Comparison of ENCODE assay signal across 8 mouse cellular contexts in genomic region chr1:151426947-151427600, GRCm38 (mm10). TPM values are rescaled to one million over a fixed set of nuclear protein-coding genes. Genes with fewer than 3 reads are reported as not detected.
DNase-seq lines count a peak whose midpoint lies in the region; ATAC-seq and TF ChIP-seq lines count a peak whose summit lies in the region.

No protein-coding gene starts in this region.

- H3K27me3 ChIP-seq in G1E (ENCODE audit: insufficient read depth, low read length) = no peaks in the 10 kb centered on the region
- H3K27me3 ChIP-seq in forebrain, embryonic 16.5 days (replicated peaks; ENCODE audit: control insufficient read depth, insufficient read depth, low read length) = no peaks in the 10 kb centered on the region
- no peaks in the 10 kb centered on the region for H3K27me3 ChIP-seq in liver, embryonic 12.5 days (replicated peaks)
- H3K27me3 ChIP-seq in neural tube, embryonic 15.5 days (replicated peaks) = no peaks in the 10 kb centered on the region

- peaks cover 27% of the 10 kb centered on the region for H3K4me1 ChIP-seq in G1E (ENCODE audit: insufficient read depth, low read depth, low read length)
- H3K4me1 ChIP-seq in forebrain, embryonic 16.5 days (replicated peaks; ENCODE audit: control insufficient read depth, insufficient read depth, low read length) = peaks cover 12% of the 10 kb centered on the region
- peaks cover 25% of the 10 kb centered on the region for H3K4me1 ChIP-seq in liver, embryonic 12.5 days
- peaks cover 19% of the 10 kb centered on the region for H3K4me1 ChIP-seq in neural tube, embryonic 15.5 days

- peak; percentile 4; the same call in 1 of the 2 replicates for ATAC-seq in G1E (ENCODE audit: extremely low read depth, insufficient number of reproducible peaks, low FRiP score, poor library complexity, severe bottlenecking)
- ATAC-seq in forebrain, embryonic 16.5 days = no peak
- ATAC-seq in liver, embryonic 12.5 days = no peak
- no peak for ATAC-seq in neural tube, embryonic 15.5 days (ENCODE audit: low FRiP score)

- H3K9ac ChIP-seq in forebrain, embryonic 16.5 days (replicated peaks; ENCODE audit: low read depth, low read length) = no peak overlapping the region
- peak overlapping the region; percentile 96 for H3K9ac ChIP-seq in liver, embryonic 12.5 days
- peak overlapping the region; percentile 75; the same call in 1 of the 2 replicates for H3K9ac ChIP-seq in neural tube, embryonic 15.5 days (replicated peaks)

- peaks cover 23% of the 10 kb centered on the region for H3K36me3 ChIP-seq in G1E (replicated peaks)
- no peaks in the 10 kb centered on the region for H3K36me3 ChIP-seq in forebrain, embryonic 16.5 days (ENCODE audit: control insufficient read depth, insufficient read depth)
- H3K36me3 ChIP-seq in liver, embryonic 12.5 days = peaks cover 7% of the 10 kb centered on the region; the same call in 1 of the 2 replicates
- 0 out of 2 replicates have a peak, but pooled peaks cover 6% of the 10 kb centered on the region for H3K36me3 ChIP-seq in neural tube, embryonic 15.5 days

- intact Hi-C loops in left cerebral cortex, postnatal 10 days (cut with DNase I) = no loop called here

- DNase-seq in adrenal gland, adult 2 months = peak; percentile 13
- DNase-seq in adrenal gland, postnatal 4 days (ENCODE audit: low spot score in 2 of 2) = no peak
- DNase-seq in G1E (ENCODE audit: low spot score) = peak; percentile 26
- no peak for DNase-seq in left cerebral cortex, postnatal 10 days (ENCODE audit: extremely low spot score in 1 of 2, low spot score in 2 of 2)
- no peak for DNase-seq in layer of hippocampus, adult 11-12 months (ENCODE audit: low spot score)

- no peak for TF ChIP-seq CTCF in G1E (IDR thresholded peaks at IDR 0.05; ENCODE audit: low read depth, low read length)

- H3K4me3 ChIP-seq in G1E (ENCODE audit: low read depth, low read length) = peak overlapping the region; percentile 87
- H3K4me3 ChIP-seq in forebrain, embryonic 16.5 days (replicated peaks; ENCODE audit: low read length) = peak overlapping the region; percentile 99
- peak overlapping the region; percentile 95 for H3K4me3 ChIP-seq in liver, embryonic 12.5 days
- H3K4me3 ChIP-seq in neural tube, embryonic 15.5 days (replicated peaks) = peak overlapping the region; percentile 98

- 29% methylated on average over 7 of the region's 7 CpGs for WGBS in forebrain, embryonic 16.5 days
- 14% methylated on average over 7 of the region's 7 CpGs for WGBS in liver, embryonic 12.5 days (ENCODE audit: insufficient replicate concordance)
- WGBS in neural tube, embryonic 15.5 days = 34% methylated on average over 7 of the region's 7 CpGs

- no peaks in the 10 kb centered on the region for H3K9me3 ChIP-seq in G1E (replicated peaks)
- H3K9me3 ChIP-seq in forebrain, embryonic 16.5 days (ENCODE audit: control insufficient read depth, low read length) = no peaks in the 10 kb centered on the region
- H3K9me3 ChIP-seq in liver, embryonic 12.5 days (replicated peaks) = no peaks in the 10 kb centered on the region
- no peaks in the 10 kb centered on the region for H3K9me3 ChIP-seq in neural tube, embryonic 15.5 days (replicated peaks)

- H3K27ac ChIP-seq in forebrain, embryonic 16.5 days (ENCODE audit: low read length) = no peak overlapping the region
- H3K27ac ChIP-seq in liver, embryonic 12.5 days = peak overlapping the region; percentile 96
- H3K27ac ChIP-seq in neural tube, embryonic 15.5 days (replicated peaks) = no peak overlapping the region

- peak overlapping the region; percentile 71 for H3K4me2 ChIP-seq in forebrain, embryonic 16.5 days (ENCODE audit: low read length)
- H3K4me2 ChIP-seq in liver, embryonic 12.5 days = peak overlapping the region; percentile 80
- peak overlapping the region; percentile 71 for H3K4me2 ChIP-seq in neural tube, embryonic 15.5 days

RNA-seq across cellular contexts. Expression of gene Swt1, which starts 1.2 kb away (rescaled TPM):
- total RNA-seq in adrenal gland, adult 2 months (2021) = 10 to 100 TPM; 18.6 to 33.2 TPM
- 1.6 and 3.1 TPM in 2 replicates for polyA plus RNA-seq in adrenal gland, adult 2 months (2012; rRNA removed)
- 10 to 100 TPM; 16.7 to 18.9 TPM for total RNA-seq in adrenal gland, postnatal 4 days (2021)
- total RNA-seq in G1E (2014; fragmentation: Nextera tagmentation) (118 and 152 TPM in 2 replicates), G1E (2017) (58.9 and 70.8 TPM in 2 replicates)
- 0.76 and 1.3 TPM in 2 replicates for polyA plus RNA-seq in G1E (2012)
- 17.7 and 21.0 TPM in 2 replicates for polyA plus RNA-seq in forebrain, embryonic 16.5 days (2015; fragmentation: Nextera tagmentation; extraction: Ambion mirVana)
- 21.3 and 23.5 TPM in 2 replicates for polyA plus RNA-seq in liver, embryonic 12.5 days (2016; fragmentation: Nextera tagmentation; extraction: Ambion mirVana)
- polyA plus RNA-seq in neural tube, embryonic 15.5 days (2015; fragmentation: Nextera tagmentation; extraction: Ambion mirVana) = 15.1 and 16.9 TPM in 2 replicates
- total RNA-seq in left cerebral cortex, postnatal 10 days (2021) = 1 to 10 TPM; 7.6 to 9.6 TPM

RNA-seq across cellular contexts. Expression of gene Trmt1l, which starts 1.3 kb away (rescaled TPM):
- total RNA-seq in adrenal gland, adult 2 months (2021) = 10 to 100 TPM; 24.8 to 35.1 TPM
- 18.2 and 20.5 TPM in 2 replicates for polyA plus RNA-seq in adrenal gland, adult 2 months (2012; rRNA removed)
- 10 to 100 TPM; 21.3 to 21.7 TPM for total RNA-seq in adrenal gland, postnatal 4 days (2021)
- 132 and 147 TPM in 2 replicates for total RNA-seq in G1E (2014; fragmentation: Nextera tagmentation)
- 62.4 and 69.9 TPM in 2 replicates for total RNA-seq in G1E (2017)
- polyA plus RNA-seq in G1E (2012) = 21.2 and 23.5 TPM in 2 replicates
- 50.5 and 52.3 TPM in 2 replicates for polyA plus RNA-seq in forebrain, embryonic 16.5 days (2015; fragmentation: Nextera tagmentation; extraction: Ambion mirVana)
- polyA plus RNA-seq in liver, embryonic 12.5 days (2016; fragmentation: Nextera tagmentation; extraction: Ambion mirVana) = 29.7 and 31.6 TPM in 2 replicates
- polyA plus RNA-seq in neural tube, embryonic 15.5 days (2015; fragmentation: Nextera tagmentation; extraction: Ambion mirVana) = 46.8 and 47.1 TPM in 2 replicates
- 10 to 100 TPM; 22.4 to 24.8 TPM for total RNA-seq in left cerebral cortex, postnatal 10 days (2021)

Comparison
In these comparisons a context has a peak if more than half of its experiments do, and no peak if none do; other contexts are left out.
1. DNase-seq: peak in adrenal gland, adult 2 months (single experiment) and G1E (single experiment); none in adrenal gland, postnatal 4 days (0 of 2), left cerebral cortex, postnatal 10 days (0 of 2) and layer of hippocampus, adult 11-12 months (single experiment).
2. Peak in every context shown above with its lines, with median percentiles within 50 percentile points of each other: H3K4me3 ChIP-seq and H3K4me2 ChIP-seq.